Mouse (Mus musculus) layer of hippocampus, postnatal 25 days (tissue): ENCODE results near the gene Rnf4. TPM values are rescaled to one million over a fixed set of nuclear protein-coding genes. Genes with fewer than 3 reads are reported as not detected.

Source experiments
- DNase-seq, 2 experiments: peaks; one replicate each; pipeline ENCODE4 v3.0.0; 2022; ENCODE audit warnings: mixed read lengths in 2 of 2, low spot score in 1 of 2; ENCODE audit errors: extremely low spot score in 1 of 2
- total RNA-seq, 2 experiments: library from RNA; stranded (reverse); gene quantifications; 2 replicates each; pipeline ENCODE4 v1.2.3; 2021

Gene Rnf4
- 10 to 100 TPM; 74.7 to 80.3 TPM for total RNA-seq

DNA sequence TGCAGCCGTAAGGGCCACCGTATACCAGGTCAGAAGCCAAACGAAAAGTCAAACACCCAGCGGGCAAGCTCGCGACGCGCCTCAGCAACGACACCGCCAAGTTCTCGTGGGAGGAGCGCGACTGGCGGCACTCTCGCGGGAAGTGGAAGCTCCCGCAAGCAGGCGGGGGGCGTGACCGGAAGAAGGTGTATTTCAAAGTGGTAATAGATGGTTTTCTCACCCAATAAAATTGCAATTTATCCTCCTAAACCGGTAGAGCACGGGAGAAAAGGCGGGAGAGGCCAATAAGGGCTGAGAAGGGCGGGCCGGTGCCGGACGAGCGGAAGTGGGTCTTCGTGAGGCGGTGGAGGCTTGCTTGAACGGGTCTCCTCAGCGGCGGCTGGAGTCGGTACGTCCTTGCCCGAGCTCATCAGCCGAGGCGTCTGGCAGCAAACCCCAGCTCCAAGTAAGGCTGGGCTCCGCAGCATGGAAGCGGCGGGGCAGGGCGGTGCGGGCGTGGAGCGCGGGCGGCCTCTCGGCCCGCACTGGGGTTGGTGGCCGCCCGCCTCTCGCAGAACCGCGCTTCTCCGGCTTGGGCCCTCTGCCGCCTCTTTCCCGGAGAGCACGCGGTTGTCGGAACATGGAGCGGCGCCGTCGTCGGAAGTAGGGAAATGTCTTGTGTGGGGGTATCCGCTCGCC, at the start of gene Rnf4:
Gene Rnf4 (plus strand): TSS at position 193 of the 678 bp plus-strand sequence.
- DNase-seq, result peak; percentile 88 to 93

DNA sequence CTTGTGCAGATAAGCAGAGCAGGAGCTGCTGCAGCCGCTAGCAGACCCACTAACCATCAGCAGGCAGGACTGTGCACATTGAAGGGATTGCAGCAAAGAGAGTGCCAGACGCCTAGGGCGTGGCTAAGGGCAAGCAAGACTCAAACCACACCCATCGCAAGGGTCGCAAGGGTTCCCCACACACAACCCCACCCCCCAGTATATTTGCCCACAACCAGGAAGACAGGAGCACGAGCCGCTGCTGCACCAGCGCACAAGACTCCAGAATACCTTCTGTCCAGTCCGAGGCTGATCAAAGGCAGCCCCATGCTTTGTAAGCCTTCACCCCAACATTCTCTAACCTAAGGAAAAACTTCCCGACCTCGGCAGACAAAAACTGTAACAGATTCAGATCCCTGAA, 49.6 kb upstream of the Rnf4 start:
- DNase-seq, result no peak

DNA sequence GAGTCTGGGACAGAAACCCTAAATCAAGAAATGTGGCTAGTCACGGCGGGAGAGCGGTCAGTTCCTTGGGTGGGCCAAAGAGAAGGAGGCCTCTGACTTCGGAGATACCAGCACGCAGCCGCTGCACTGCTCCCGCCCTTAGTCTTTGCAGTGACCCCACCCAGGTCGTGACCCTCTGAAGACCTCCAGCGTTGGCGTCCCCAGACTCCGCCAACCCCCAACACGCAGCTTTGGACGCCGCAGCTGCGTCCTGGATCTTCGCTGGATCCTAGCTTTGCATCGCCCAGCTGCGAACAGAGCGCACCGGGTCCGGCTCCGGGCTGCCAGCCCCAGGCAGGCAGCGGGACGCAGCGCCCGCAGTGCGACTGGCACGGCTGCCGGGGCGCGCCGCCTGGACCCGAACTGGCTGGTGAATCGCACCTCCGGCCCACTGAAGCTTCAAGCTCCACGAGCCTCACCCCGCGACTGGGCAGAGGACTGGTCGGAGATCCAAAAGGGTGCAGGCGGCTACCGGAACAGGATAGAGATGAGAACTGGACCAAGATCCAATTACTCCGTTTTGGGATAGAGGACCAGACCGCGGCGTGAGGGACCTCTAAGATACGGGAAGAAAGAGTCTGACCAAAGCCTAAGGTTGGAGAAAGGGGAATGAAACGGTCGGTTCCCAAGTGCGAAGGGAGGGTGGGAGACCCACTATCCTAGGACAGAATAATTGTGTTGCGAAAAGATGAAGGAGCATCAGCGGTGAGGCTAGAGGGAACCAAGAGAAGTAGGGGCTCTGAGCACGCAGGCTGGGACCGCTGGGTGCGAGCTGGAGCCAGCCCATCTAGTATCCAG, 48.9 kb upstream of the Rnf4 start:
- DNase-seq, result no peak

DNA sequence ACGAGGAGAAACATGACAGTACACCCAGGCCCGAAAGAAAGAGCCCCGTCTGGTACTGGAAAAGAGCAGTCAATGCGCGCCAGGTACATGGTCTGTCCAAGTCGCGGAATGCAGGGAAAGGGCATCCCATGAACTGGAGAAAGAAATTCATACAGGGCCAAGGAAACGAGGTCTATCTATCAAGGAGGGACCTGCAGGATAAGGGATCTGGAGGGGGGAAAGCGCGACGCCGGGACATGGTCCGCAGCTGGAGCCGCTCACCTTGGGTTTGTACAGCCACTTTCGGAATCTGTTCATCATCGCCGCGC, 48.3 kb upstream of the Rnf4 start:
- peak in 1 of 2 experiments; percentile 28 for DNase-seq

- DNase-seq, result peak; percentile 83 to 92
Measured at GRCm38 (mm10) chr5:34288154-34288716, 47.9 kb upstream of the Rnf4 start, which contains the start of the genes Zfyve28 and Cfap99. Gene Zfyve28, minus strand, starts transcription at chr5:34288449. Gene Cfap99, plus strand, starts transcription at chr5:34288600.

DNA sequence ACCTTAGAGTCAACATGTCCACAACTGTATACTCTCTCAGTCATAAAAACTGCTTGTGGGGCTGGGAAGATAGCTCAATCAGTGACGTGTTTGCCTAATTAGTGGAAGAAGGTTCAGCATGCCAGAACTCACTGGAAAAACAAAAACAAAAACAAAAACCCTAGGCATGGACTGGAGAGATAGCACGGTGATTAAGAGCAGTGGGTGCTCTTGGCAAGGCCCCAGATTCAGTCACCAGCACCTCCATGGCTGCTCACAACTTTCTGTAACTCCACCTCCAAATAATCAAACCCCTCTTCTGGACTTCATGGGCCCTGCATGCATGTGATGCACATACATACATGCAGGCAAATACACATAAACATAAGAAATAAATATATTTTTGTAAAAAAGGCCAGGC, 46.8 kb upstream of the Rnf4 start:
- no peak for DNase-seq

GRCm38 (mm10) chr5:34293363-34293762, 42.7 kb upstream of the Rnf4 start:
- no peak for DNase-seq

DNA sequence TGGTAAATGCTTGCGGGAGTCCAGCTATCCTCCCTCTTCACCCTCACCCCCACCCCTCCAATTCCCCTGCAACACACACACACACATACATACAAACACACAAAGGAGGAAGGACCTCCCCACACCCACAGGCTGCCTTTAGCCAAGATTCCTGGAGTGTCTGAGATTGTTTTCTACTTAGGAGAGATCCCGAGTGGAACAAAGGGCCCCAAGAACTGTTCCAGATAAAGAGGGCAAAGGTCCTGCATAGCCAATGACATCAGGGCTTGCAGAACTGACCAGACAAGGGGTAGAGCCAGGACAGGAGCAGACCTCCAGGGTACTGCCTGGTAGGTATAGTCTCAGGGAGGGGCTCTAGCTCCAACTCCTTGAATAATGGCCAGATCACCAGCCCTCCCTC, 41.4 kb upstream of the Rnf4 start:
- DNase-seq, result no peak

- DNase-seq, result no peak
Measured at GRCm38 (mm10) chr5:34295141-34295540, 40.9 kb upstream of the Rnf4 start.

DNA sequence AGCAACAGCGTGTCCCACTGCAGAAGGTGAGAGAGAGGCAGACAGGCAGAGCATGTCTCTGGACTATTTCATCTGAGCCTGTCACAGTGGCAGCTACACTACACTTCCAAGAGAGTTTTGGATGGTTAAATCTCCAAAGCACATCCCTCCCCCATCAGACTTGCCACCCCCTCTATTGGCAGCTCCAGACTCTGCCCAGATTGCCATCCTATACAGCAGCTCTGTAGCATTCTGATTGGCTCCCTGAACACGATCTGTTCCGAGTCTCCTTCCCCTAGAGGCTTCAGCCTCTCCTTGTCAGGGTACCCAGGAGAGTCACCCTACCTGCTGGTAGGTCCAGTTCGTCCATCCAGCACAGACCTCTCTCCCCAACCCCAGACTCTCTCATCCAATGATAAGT, 38.0 kb upstream of the Rnf4 start:
- no peak for DNase-seq

DNA sequence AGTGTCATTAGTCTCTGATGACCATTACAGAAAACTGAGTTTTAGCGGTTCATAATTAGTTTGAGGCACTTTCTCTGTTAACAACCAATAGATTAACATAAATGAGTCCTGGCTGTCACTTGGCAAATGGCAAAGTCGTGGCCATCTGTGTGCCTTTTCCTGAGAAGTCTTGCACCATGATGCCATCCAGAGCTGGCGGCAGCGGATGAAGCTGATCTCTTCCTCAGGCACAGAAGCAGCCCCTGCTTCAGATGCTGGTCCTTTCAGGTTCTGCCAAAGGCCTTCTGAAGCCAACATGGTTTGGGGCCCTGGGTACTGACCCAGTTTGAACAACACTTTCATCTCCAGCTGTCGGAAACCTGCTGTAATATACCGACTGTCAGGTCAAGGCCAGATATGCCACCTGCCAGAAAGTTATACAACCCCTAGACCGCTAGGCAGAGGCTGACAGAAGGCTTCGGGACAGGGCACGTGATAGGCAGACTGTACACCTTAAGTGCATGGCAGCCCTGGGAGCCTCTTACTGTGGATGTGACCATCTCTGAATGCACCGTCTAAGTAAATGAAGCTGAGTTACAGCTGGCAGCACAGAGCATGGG, 37.1 kb upstream of the Rnf4 start:
- no peak for DNase-seq

DNA sequence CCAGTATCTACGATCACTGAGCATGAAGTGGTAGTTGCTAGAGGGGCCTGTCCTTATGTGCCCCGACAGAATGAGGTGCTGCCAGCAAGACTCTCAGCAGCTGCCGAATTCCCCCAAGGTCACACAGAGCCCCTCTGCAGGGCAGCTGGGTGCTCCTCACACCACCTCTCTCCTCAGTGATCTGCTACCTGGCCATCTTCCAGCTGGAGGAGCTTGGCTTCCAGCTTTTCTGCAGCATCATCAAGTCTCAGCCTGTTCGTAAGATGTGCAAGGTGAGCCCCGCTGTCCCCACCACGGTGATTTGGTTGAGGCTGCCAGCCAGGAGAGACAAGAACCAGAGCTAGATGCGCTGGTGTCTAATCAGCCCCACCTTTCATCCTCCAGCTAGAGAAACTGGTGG, 33.7 kb upstream of the Rnf4 start:
- DNase-seq, result no peak

- DNase-seq, result no peak
Measured at GRCm38 (mm10) chr5:34309016-34309415, 27.1 kb upstream of the Rnf4 start.

GRCm38 (mm10) chr5:34319491-34320034, 16.5 kb upstream of the Rnf4 start:
- no peak for DNase-seq

- no peak for DNase-seq
Measured at GRCm38 (mm10) chr5:34321236-34321635, 14.9 kb upstream of the Rnf4 start.

GRCm38 (mm10) chr5:34325286-34325685, 10.8 kb upstream of the Rnf4 start:
- DNase-seq, result no peak

GRCm38 (mm10) chr5:34326249-34326691, 9.8 kb upstream of the Rnf4 start:
- no peak for DNase-seq

DNA sequence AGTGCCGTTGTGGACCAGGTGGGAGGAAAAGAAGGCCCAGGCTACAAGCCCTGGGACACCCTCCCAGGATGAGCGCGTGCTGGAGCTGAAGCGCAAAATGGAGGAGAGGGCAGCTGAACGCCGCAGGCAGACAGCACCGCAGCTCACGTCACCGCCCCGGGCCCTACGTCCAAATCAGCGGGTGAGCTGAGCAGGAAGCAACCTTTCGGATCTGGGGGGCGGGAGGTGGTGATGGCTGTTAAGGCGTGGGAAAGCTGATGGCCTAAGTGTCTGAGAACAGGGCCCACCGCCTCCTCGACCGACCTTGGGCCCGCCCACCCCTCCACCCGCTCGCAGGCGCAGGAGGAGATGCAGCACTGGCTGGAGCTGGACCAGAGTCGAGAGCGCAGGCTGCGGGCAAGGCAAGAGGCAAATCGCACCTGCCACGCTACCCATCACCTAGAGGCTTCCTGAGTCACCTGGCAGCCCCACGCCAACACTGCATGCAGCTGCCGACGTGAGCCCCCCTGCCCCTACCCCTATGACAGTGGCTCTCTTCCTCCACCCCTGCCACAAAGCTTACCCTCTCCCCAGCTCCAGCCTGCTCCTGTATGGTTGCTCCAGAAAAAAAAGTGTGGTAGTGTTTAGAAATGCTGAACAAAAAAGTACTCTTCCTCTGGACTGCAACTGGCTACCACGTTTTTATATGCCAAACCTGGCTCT, 9.1 kb upstream of the Rnf4 start:
- no peak for DNase-seq

- no peak for DNase-seq
Measured at GRCm38 (mm10) chr5:34330136-34330535, 6.0 kb upstream of the Rnf4 start.

GRCm38 (mm10) chr5:34334081-34334480, 2.0 kb upstream of the Rnf4 start:
- DNase-seq, result no peak
